Mouse (Mus musculus) limb, embryonic 13.5 days (tissue): ENCODE measurements around the gene Sp7. TPM values are rescaled to one million over a fixed set of nuclear protein-coding genes. Genes with fewer than 3 reads are reported as not detected.

Source experiments
- ATAC-seq: fragments of 200-750 bp; cut with Nextera tagmentation; 2 replicates; pipeline ENCODE4 v1.8.0; 2017; ENCODE audit warnings: low read depth, moderate number of reproducible peaks, moderate TSS enrichment; ENCODE audit not compliant: low FRiP score
- H3K27ac ChIP-seq: fragments of 300-500 bp; sonication (generic); 2 replicates; pipeline ENCODE4 v1.5.1; 2015; ENCODE audit warnings: inconsistent platforms, mild to moderate bottlenecking, moderate library complexity
- H3K27me3 ChIP-seq: fragments of 300-500 bp; sonication (generic); 2 replicates; pipeline ENCODE4 v1.6.1; 2015; ENCODE audit warnings: mild to moderate bottlenecking, inconsistent platforms
- H3K36me3 ChIP-seq: fragments of 300-500 bp; sonication (generic); 2 replicates; pipeline ENCODE4 v1.6.1; 2015; ENCODE audit warnings: inconsistent platforms, mild to moderate bottlenecking, moderate library complexity
- H3K4me1 ChIP-seq: fragments of 300-500 bp; sonication (generic); 2 replicates; pipeline ENCODE4 v1.6.1; 2015; ENCODE audit warnings: inconsistent platforms
- H3K4me2 ChIP-seq: fragments of 300-500 bp; sonication (generic); replicated peaks from 2 replicates; pipeline ENCODE4 v1.6.1; 2015; ENCODE audit warnings: inconsistent platforms, mild to moderate bottlenecking, moderate library complexity
- H3K4me3 ChIP-seq: fragments of 300-500 bp; sonication (generic); 2 replicates; pipeline ENCODE4 v1.5.1; 2015; ENCODE audit warnings: moderate library complexity, mild to moderate bottlenecking, inconsistent platforms
- H3K9ac ChIP-seq: fragments of 300-500 bp; sonication (generic); 2 replicates; pipeline ENCODE4 v1.6.1; 2015; ENCODE audit warnings: mild to moderate bottlenecking, inconsistent platforms
- H3K9me3 ChIP-seq: fragments of 300-500 bp; sonication (generic); 2 replicates; pipeline ENCODE4 v1.6.1; 2016; ENCODE audit warnings: inconsistent platforms
- whole genome bisulfite sequencing: fragments of 180-500 bp; shearing (Covaris S2); methylation state at CpG from one replicate; pipeline ENCODE4 v1.1.7; 2015; 5-methylcytosine and 5-hydroxymethylcytosine counted together
- polyA plus RNA-seq: library from polyadenylated mRNA; unstranded; fragments of >200 nt; fragmentation: Nextera tagmentation; extraction: Ambion mirVana; gene quantifications from 2 replicates; pipeline ENCODE4 v1.2.1, GENCODE M21; 2015

Sp7 gene
- polyA plus RNA-seq, 1 experiment from 2014 or later, result 7.4 TPM

DNA sequence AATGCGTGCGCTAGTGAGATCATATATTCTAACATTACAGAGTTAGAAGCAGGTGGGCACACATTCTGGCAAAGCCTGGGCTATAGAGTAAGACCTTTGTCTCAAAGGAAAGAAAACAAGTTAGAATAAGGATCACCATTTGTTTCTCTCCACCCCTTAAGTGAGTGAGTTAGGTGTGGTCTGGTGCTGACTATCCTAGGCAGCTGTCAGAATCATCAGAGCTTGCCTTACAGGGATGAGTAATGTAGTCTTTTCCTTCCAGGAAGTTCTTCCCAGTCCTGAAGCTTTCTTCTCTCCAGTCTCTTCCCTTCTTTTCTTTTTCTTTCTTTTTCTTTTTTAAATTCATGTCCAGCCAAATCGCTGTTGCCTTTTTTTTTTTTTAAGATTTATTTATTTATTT lies 35.2 kb upstream of the Sp7 start:
- whole genome bisulfite sequencing, result 97% methylated on average over 3 of the region's 3 CpGs
- H3K4me1 ChIP-seq, result peaks cover 16% of the 10 kb centered on the region
- H3K9ac ChIP-seq, result no peak overlapping the region
- H3K27ac ChIP-seq, result no peak overlapping the region
- H3K9me3 ChIP-seq, result no peaks in the 10 kb centered on the region
- no peak overlapping the region for H3K4me2 ChIP-seq
- H3K36me3 ChIP-seq, result no peaks in the 10 kb centered on the region
- H3K4me3 ChIP-seq, result no peak overlapping the region
- H3K27me3 ChIP-seq, result no peaks in the 10 kb centered on the region
- no peak for ATAC-seq

GRCm38 (mm10) chr15:102401278-102401677 lies 34.3 kb upstream of the Sp7 start:
- Histone ChIP-seq H3K4me3 (no peak overlapping the region), H3K27ac (no peak overlapping the region), H3K4me2 (no peak overlapping the region), H3K9ac (no peak overlapping the region), H3K27me3 (no peaks in the 10 kb centered on the region), H3K9me3 (no peaks in the 10 kb centered on the region), H3K4me1 (peaks cover 13% of the 10 kb centered on the region), H3K36me3 (no peaks in the 10 kb centered on the region)
- WGBS, result 89% methylated on average over 2 of the region's 2 CpGs
- ATAC-seq, result no peak

GRCm38 (mm10) chr15:102400476-102401045 lies 33.6 kb upstream of the Sp7 start:
- peak overlapping the region; percentile 68 for H3K4me2 ChIP-seq
- H3K4me1 ChIP-seq, result peaks cover 13% of the 10 kb centered on the region
- no peak overlapping the region for H3K4me3 ChIP-seq
- H3K9me3 ChIP-seq, result no peaks in the 10 kb centered on the region
- H3K9ac ChIP-seq, result no peak overlapping the region
- no peak for ATAC-seq
- H3K27me3 ChIP-seq, result no peaks in the 10 kb centered on the region
- peak overlapping the region; percentile 87 for H3K27ac ChIP-seq
- H3K36me3 ChIP-seq, result no peaks in the 10 kb centered on the region
- 84% methylated on average over 10 of the region's 10 CpGs for WGBS

DNA sequence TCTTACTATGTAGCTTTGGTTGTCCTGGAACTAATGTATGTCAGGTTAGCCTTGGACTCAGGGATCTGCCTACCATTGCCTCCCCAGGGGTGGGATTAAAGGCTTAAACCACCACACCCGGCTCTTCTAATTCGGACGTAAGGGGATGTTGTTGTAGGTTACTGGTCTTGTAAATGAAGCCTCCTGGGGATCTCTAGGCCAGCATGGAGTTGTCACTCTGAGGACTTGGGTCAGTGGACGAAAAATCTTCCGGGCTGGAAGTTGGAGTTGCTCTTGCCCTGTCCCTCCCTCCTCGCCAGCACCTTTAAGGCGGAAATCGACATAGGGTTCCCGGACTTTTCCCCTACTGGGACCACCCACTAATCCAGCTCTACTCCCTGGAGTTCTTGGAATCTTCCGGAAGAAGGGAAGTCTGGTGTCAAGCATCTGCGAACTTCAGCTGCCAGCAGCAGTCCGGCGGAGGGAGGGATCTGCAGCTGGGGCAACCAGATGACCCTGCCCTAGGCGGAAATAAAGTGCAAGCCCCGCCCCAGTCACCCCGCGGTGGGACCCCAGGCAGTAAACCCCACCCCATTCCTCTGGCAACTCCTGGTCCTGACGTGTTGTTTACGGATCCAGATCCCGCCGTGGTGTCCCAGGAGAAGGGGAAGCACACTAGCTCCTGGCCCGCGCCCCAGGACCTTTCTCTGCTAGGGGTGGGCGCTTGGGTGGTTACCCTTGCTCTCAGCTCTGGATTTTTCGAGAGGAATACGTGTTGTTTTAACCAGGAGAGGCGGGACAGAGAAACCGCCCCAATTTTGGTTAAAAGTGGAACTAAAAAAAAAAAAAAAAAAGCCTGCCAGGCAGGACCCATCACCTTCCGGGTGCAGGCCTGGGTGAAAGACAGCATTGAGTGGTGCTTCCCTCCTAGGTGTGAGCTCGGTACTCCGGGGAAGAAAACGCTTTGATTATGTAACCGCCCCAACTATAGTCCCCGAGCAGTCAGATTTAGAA lies 32.5 kb upstream of the Sp7 start:
- peak; percentile 81; the same call in 1 of the 2 replicates for ATAC-seq
- Histone ChIP-seq H3K9me3 (no peaks in the 10 kb centered on the region), H3K27me3 (no peaks in the 10 kb centered on the region), H3K4me1 (peaks cover 19% of the 10 kb centered on the region), H3K27ac (peak overlapping the region; percentile 87), H3K36me3 (no peaks in the 10 kb centered on the region), H3K4me2 (peak overlapping the region; percentile 68), H3K4me3 (peak overlapping the region; percentile 52), H3K9ac (peak overlapping the region; percentile 73)
- WGBS, result 2% methylated on average over 34 of the region's 34 CpGs

DNA sequence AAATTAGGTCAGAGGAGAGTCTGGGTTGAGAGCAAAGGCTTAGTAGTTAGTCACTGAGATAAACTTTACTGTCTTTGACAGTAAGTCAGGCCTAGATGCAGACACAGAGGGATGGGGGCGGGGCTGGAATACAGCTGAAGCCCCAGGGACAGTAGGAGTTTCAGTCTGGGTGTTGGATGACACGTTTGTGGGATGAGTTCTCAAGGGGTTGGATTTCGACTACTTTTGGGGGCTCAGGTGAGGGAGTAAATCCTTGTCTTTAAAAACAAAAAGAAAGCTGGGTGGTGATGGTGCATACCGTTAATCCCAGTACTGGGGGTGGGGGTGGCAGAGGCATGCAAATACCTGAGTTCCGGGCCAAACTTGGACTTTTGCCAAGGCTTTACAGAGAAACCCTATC lies 31.6 kb upstream of the Sp7 start:
- Histone ChIP-seq H3K9me3 (no peaks in the 10 kb centered on the region), H3K27me3 (no peaks in the 10 kb centered on the region), H3K4me2 (peak overlapping the region; percentile 68), H3K27ac (peak overlapping the region; percentile 55; the same call in 1 of the 2 replicates), H3K36me3 (no peaks in the 10 kb centered on the region), H3K4me3 (peak overlapping the region; percentile 52; the same call in 1 of the 2 replicates), H3K9ac (no peak overlapping the region), H3K4me1 (peaks cover 19% of the 10 kb centered on the region)
- 17% methylated on average over 5 of the region's 5 CpGs for WGBS
- ATAC-seq, result no peak

GRCm38 (mm10) chr15:102395061-102395460 lies 28.1 kb upstream of the Sp7 start:
- no peak for ATAC-seq
- no peak overlapping the region for H3K4me3 ChIP-seq
- WGBS, result 5% methylated on average over 3 of the region's 3 CpGs
- H3K36me3 ChIP-seq, result no peaks in the 10 kb centered on the region
- H3K9ac ChIP-seq, result 0 out of 2 replicates have a peak overlapping the region, but pooled peaks have one; percentile 25
- no peaks in the 10 kb centered on the region for H3K27me3 ChIP-seq
- H3K9me3 ChIP-seq, result no peaks in the 10 kb centered on the region
- peak overlapping the region; percentile 16; the same call in 1 of the 2 replicates for H3K27ac ChIP-seq
- peaks cover 19% of the 10 kb centered on the region for H3K4me1 ChIP-seq
- no peak overlapping the region for H3K4me2 ChIP-seq

- Histone ChIP-seq H3K4me1 (peaks cover 12% of the 10 kb centered on the region), H3K27ac (no peak overlapping the region), H3K9ac (no peak overlapping the region), H3K9me3 (no peaks in the 10 kb centered on the region), H3K4me3 (no peak overlapping the region), H3K36me3 (no peaks in the 10 kb centered on the region), H3K4me2 (no peak overlapping the region), H3K27me3 (no peaks in the 10 kb centered on the region)
- ATAC-seq, result no peak
Measured at GRCm38 (mm10) chr15:102393584-102394014, 26.6 kb upstream of the Sp7 start.

DNA sequence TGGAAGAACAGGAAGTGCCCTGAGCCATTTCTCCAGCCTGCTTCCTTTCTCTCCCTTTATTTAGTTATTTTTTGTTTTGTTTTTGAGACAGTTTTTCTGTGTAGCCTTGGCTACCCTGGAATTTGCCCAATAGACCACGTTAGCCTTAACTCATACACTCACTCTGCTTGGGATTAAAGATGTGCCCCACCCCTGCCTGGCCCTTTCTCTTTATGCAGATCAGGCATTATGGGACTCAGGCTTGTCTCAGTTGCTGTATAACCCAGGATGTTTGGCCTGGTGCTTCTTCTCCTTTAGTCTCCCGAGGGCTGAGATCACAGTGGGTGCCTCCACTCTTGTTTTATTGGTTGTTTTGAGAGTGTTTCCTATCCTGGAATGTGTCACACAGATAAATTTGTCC lies 25.5 kb upstream of the Sp7 start:
- Histone ChIP-seq H3K4me3 (no peak overlapping the region), H3K27ac (no peak overlapping the region), H3K4me1 (peaks cover 9% of the 10 kb centered on the region), H3K9ac (no peak overlapping the region), H3K36me3 (no peaks in the 10 kb centered on the region), H3K4me2 (no peak overlapping the region), H3K27me3 (no peaks in the 10 kb centered on the region), H3K9me3 (no peaks in the 10 kb centered on the region)
- WGBS, result 60% methylated on average over 2 of the region's 2 CpGs
- ATAC-seq, result no peak

DNA sequence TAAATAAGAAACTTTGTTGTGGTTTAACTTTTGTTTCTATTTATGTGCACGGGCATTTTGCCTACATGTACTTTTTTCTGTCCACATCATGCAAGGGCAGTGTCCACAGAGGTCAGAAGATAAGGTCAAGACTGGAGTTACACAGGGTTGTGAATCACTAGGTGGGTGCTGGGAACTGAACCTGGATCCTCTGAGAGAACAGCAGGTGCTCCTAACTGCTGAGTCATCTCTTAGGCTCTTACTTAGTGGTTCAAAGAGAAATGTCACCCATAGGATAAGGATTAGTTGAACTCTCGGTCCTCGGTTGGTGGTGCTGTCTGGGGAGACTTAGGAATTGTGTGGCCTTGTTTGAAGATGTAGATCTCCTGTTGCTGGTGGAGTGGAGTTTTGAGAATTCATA lies 22.0 kb upstream of the Sp7 start:
- WGBS, result 78% methylated on average over 3 of the region's 3 CpGs
- no peaks in the 10 kb centered on the region for H3K27me3 ChIP-seq
- H3K9ac ChIP-seq, result no peak overlapping the region
- H3K4me2 ChIP-seq, result no peak overlapping the region
- H3K27ac ChIP-seq, result no peak overlapping the region
- no peaks in the 10 kb centered on the region for H3K4me1 ChIP-seq
- ATAC-seq, result no peak
- H3K4me3 ChIP-seq, result no peak overlapping the region
- H3K9me3 ChIP-seq, result no peaks in the 10 kb centered on the region
- H3K36me3 ChIP-seq, result no peaks in the 10 kb centered on the region

DNA sequence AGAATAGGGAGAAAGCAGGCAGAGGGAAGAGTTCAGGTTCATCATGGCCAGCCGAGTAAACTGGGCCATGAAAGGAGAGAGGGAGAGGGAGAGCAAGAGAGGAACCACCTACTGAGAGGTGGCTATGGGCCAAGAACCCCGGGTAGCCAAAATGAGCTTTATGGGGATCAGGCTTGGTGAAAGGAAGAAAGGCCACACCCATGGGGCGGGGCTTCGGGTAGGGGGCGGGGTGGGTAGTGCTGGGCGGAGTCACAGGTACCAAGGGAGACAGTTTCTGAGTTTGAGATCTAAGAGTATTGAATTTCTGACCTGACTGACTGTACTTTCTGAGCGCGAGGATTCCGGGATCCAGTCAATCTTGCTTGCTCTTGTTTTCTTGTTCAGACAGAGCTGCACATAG lies 19.7 kb upstream of the Sp7 start:
- Histone ChIP-seq H3K4me1 (no peaks in the 10 kb centered on the region; the same call in 1 of the 2 replicates), H3K36me3 (no peaks in the 10 kb centered on the region), H3K4me2 (no peak overlapping the region), H3K9ac (no peak overlapping the region), H3K27ac (no peak overlapping the region), H3K4me3 (no peak overlapping the region), H3K27me3 (no peaks in the 10 kb centered on the region), H3K9me3 (no peaks in the 10 kb centered on the region)
- 51% methylated on average over 9 of the region's 9 CpGs for WGBS
- ATAC-seq, result no peak

DNA sequence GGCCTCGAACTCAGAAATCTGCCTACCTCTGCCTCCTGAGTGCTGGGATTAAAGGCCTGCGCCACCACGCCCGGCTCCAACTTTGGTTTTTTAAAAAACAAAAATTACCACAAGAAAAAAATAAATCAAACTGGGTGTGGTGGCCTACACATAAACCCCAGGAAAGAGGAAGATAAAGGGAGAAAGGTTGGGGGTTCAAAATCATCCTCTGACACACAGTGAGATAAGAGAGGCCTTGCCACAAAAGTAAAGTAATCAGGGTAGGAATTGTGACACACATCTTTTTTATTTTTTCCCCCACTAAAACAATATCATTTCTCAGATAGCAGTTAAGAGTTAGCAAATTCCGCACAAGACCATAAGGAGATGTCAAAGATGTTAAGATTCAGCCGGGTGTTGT lies 16.7 kb upstream of the Sp7 start:
- H3K4me2 ChIP-seq, result no peak overlapping the region
- H3K9me3 ChIP-seq, result no peaks in the 10 kb centered on the region
- 88% methylated on average over 6 of the region's 6 CpGs for WGBS
- ATAC-seq, result no peak
- H3K9ac ChIP-seq, result no peak overlapping the region
- H3K27ac ChIP-seq, result no peak overlapping the region
- H3K4me1 ChIP-seq, result no peaks in the 10 kb centered on the region; the same call in 1 of the 2 replicates
- H3K36me3 ChIP-seq, result no peaks in the 10 kb centered on the region
- H3K27me3 ChIP-seq, result no peaks in the 10 kb centered on the region
- no peak overlapping the region for H3K4me3 ChIP-seq

DNA sequence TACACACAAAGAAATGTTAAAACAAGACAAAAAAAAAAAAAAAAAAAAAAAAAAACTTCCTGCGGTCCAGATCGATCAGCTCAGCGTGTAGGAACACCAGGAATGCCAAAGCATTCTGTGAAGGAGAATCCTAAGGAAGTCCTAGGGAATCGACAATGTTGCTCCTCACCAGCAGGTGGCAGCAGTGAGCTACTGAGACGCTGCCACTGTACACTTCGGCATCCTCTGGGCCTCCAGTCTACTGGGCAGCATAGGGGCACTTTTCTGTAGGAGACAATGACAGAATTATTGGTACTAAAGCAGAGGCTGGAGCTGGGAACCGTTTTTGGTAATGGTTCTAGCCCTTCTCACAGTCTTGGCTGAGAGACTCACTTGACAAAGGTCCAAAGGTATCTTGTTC lies 14.6 kb upstream of the Sp7 start:
- peak; percentile 62; the same call in 1 of the 2 replicates for ATAC-seq
- peaks cover 17% of the 10 kb centered on the region for H3K4me1 ChIP-seq
- H3K4me2 ChIP-seq, result no peak overlapping the region
- no peak overlapping the region for H3K27ac ChIP-seq
- no peaks in the 10 kb centered on the region for H3K36me3 ChIP-seq
- H3K4me3 ChIP-seq, result no peak overlapping the region
- H3K9me3 ChIP-seq, result no peaks in the 10 kb centered on the region
- H3K9ac ChIP-seq, result no peak overlapping the region
- 2% methylated on average over 7 of the region's 7 CpGs for WGBS
- no peaks in the 10 kb centered on the region for H3K27me3 ChIP-seq
